Mouse (Mus musculus) layer of hippocampus, adult 11-12 months (tissue): Measurements from ENCODE around the gene Scn11a.

Experiments used
- DNase-seq: peaks from one replicate; pipeline ENCODE4 v3.0.0; 2022; ENCODE audit warnings: low spot score

Gene Scn11a

GRCm38 (mm10) chr9:119825297-119825696 is at the start of gene Scn11a:
TSS of gene Scn11a (minus strand) at chr9:119825456.
- DNase-seq: no peak

- no peak for DNase-seq
Measured at GRCm38 (mm10) chr9:119854170-119854569, 28.9 kb upstream of the Scn11a start.

DNA sequence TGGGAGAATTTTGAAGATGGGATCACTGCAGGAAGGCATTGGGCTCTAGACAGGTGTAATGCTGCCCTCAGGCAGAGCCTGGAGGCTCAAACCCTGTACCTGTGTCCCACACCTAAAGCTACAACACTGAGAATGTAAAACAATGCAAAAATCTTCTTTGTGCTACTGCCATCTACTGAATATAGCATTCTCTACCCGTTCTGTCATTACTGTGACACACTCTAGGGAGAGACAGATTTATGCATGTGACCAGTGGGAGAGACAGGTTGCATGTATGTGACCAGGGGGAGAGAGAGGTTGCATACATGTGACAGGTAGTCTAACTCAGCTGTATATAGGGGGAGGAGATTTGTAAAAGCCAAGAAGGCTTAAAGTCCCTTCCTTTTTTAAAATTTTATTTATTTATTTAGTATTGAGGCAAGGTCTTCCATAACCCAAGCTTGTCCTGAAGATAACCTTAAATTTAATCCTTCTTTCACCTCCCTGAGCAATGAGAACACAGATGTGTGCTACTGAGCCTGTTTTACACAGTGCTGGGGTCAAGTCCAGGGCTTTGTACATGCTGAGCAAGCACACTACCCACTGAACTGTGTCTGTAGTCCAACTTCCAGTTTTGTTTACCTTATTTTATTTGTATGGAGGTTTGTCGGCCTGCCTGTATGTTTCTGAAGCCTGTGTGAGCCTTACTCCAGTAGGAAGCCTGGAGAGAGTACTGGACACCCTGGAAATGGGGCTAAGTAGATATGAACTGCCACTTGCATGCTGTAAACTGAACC is 28.0 kb upstream of the Scn11a start:
- DNase-seq: no peak

GRCm38 (mm10) chr9:119852347-119853030 is 27.2 kb upstream of the Scn11a start:
- DNase-seq: no peak

DNA sequence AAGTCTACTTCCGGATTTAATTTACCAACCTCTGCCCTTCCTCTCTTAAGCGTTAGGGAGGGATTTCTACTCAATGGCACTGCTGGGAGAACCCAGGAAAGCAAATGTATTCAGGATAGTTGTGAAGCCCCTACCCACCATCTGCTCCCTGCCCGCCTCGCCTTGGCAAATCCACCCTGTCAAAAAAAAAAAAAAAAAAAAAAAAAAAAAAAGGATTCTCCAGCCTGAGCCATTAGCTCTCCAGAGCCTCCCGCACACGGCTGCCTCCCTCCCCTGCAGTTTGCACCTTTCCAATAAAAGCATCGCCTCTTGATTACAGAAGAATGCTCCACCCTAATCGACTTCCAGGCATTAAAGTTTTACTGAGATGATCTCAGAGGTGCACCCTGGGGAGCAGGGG is 24.0 kb upstream of the Scn11a start:
- DNase-seq: no peak

GRCm38 (mm10) chr9:119848671-119849070 is 23.4 kb upstream of the Scn11a start:
- no peak for DNase-seq

- no peak for DNase-seq
Measured at GRCm38 (mm10) chr9:119847187-119847586, 21.9 kb upstream of the Scn11a start.

- no peak for DNase-seq
Measured at GRCm38 (mm10) chr9:119844724-119845123, 19.5 kb upstream of the Scn11a start.

DNA sequence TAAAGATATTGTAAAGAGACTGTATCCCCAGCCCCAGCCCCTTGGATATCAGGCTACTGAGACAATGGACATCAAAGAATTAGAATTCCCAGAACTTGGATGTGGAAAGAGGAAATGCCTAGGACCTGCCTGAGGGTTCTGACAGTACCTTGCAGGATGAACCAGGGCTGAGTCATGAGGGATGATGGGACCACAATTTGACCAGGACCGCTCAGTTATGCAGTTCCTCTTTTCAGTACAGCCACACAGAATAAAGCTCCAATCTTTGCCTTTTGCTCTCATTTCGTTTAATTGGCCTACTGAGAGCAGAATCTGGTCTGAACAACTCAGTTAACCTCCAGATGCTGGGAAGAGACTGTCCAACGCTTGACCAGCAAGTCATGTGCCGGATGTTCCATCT is 18.3 kb upstream of the Scn11a start:
- DNase-seq: no peak

- DNase-seq: no peak
Measured at GRCm38 (mm10) chr9:119842541-119843169, 17.4 kb upstream of the Scn11a start.

DNA sequence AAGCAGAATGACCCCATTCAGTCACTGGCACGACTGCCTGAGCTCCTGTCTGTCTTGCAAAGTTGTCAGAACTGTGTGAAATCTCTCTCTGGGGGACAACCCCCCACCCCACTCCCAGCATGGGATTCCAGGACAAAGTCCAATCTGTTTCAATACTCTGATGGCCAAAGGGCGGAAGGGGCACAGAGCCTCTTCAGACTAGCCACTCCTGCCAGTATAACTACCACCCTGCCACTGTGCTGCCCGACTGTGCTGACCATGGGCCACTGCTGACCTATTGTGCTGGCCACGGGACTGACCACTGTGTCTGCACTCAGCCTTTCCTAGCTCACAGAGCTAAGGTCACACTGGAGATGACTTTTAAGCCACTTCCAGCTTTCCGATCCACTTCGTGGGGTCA is 16.8 kb upstream of the Scn11a start:
- no peak for DNase-seq

DNA sequence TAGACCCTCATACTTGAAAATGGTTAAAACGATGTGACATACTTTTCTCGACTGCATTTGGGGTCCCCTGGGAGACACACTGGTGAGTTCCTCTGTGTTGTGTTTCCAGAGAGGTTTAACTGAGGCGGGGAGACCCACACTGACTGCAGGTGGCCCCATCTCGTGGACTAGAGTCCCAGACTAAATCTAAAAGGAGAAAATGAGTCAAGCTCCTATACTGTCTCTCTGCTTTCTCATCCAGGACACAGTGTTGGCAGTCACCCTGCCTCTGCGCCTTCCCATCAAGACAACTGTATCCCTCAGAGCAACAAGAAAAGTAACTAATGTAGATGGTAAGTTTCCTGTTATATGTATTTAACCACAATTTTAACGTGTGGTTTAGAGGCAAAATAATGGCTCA is 15.9 kb upstream of the Scn11a start:
- DNase-seq: no peak

- no peak for DNase-seq
Measured at GRCm38 (mm10) chr9:119835581-119836125, 10.4 kb upstream of the Scn11a start.

DNA sequence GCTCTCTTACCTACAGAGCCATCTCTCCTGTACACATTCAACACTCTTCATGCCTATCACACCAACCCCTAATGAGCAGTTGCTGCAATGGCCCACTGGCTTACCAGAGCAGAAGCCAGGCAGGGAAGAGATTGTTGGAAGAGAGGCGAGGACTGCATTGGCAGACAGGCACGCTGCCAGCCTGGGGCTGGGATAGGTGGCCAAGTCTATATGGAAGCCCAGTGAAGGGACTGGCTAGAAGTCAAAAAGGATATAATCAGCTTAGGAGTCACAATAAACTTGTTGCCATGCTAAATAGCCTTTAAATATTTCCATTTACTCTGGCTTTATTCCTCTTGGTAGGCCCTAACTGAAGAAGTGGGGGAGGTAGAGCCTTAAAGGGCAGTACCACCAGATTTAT is 5.7 kb upstream of the Scn11a start:
- no peak for DNase-seq

GRCm38 (mm10) chr9:119823722-119824121 is 1.5 kb downstream of the Scn11a start:
- no peak for DNase-seq

- no peak for DNase-seq
Measured at GRCm38 (mm10) chr9:119813631-119814030, 11.6 kb downstream of the Scn11a start.

DNA sequence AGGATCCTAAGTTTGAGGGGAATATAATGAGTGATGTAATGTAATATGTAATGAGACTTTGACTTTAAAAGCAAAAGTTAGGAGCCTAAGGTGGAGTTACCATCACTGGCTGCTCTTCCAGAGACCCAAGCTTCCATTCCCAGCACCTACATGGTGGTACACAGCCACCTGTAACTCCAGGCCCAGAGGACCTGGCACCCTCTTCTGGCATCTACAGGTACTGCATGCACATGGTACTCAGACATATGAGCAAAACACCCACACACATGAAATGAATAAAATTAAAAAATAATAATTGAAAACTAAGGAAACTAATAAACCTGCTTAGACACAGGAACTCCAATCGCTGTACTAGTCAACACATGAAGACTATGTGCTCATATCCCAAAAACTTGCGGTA is 18.8 kb downstream of the Scn11a start:
- DNase-seq: no peak

DNA sequence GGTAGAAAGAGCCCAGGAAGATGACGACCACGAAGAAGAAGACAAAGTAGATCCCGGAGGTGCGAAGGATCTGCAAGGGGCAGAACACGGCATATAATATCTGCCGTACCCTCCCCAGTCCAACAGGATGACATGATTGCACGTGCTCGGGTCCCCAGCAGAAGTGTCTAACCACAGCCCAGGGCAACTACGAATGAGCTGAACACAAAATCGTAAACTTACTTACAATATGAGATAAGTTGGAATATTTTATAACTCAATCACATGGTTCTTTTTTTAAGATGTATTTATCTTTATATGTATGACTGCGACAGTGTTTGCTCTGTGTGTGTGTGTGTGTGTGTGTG is 20.8 kb downstream of the Scn11a start:
- DNase-seq: no peak

- DNase-seq: no peak
Measured at GRCm38 (mm10) chr9:119803845-119804500, 21.3 kb downstream of the Scn11a start.

DNA sequence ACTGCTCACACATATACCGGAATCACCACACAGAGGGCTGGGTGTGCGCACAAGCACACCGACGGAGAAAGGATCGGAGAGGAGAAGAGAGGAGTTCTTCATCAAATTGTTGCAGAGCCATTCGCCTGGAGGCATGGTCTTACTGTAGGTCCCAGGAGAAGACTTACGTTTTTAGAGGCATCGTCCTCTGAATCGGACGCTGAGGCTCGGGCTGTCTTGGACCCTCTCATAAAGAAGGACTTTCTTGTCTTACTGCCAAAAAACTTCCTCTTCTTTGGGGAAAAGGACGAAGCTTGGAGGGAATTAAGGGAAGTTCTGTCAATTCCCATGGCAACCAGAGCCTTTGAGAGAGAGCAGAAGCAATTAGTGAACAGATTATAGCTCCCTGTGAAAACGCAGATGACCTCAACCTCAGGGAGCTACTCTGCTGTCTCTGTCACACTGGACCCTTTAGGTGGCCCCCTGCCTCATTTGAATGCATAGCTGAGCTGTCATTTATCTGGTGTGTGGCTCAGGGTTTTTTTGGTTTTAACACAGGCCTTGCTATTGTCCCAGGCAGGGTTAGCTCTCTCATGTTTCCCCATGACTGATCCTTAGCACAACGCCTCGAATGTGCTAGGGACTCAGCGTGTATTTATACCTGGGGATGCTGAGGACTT is 22.0 kb downstream of the Scn11a start:
- no peak for DNase-seq

GRCm38 (mm10) chr9:119801460-119801859 is 23.8 kb downstream of the Scn11a start:
- no peak for DNase-seq

DNA sequence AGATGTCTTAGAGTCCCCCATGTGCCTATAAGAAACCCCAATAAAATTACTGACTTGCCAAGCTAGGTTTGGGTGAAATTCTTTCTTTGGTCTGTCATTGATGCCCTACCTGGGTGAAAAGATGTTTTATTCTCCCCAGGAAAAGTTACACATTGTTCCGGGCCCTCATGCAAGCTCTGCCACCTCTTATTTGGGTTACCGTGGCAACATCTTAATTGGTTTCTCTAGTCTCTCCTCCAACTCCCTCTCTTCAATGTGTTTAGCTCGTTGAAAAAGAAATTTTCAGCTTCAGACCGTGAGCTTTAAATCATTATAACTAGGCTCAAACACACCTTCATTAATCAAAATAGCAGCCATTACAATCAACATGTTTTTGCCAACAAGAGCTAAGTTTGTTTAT is 28.5 kb downstream of the Scn11a start:
- no peak for DNase-seq
